Mouse (Mus musculus) forebrain, embryonic 11.5 days (tissue): Measurements from ENCODE around the gene Cwf19l1. TPM values are rescaled to one million over a fixed set of nuclear protein-coding genes. Genes with fewer than 3 reads are reported as not detected.

ENCODE experiments used
- ATAC-seq: fragments of 200-750 bp; cut with Nextera tagmentation; replicated peaks from 2 replicates; pipeline ENCODE4 v1.8.0; 2017; ENCODE audit warnings: moderate TSS enrichment; ENCODE audit not compliant: low FRiP score
- DNase-seq: peaks from one replicate; pipeline ENCODE4 v3.0.0-alpha.2; 2017; ENCODE audit warnings: low spot score
- H3K27ac ChIP-seq: fragments of 300-500 bp; sonication (generic); 2 replicates; pipeline ENCODE4 v1.5.1; 2014; ENCODE audit warnings: low read depth, low read length
- H3K27me3 ChIP-seq: fragments of 300-500 bp; sonication (generic); 2 replicates; pipeline ENCODE4 v1.6.1; 2014; ENCODE audit warnings: mild to moderate bottlenecking, low read length, mixed read lengths; ENCODE audit not compliant: control insufficient read depth, insufficient read depth
- H3K36me3 ChIP-seq: fragments of 300-500 bp; sonication (generic); 2 replicates; pipeline ENCODE4 v1.6.1; 2014; ENCODE audit warnings: mild to moderate bottlenecking, low read length, moderate library complexity, mixed read lengths; ENCODE audit not compliant: control insufficient read depth, insufficient read depth
- H3K4me1 ChIP-seq: fragments of 300-500 bp; sonication (generic); replicated peaks from 2 replicates; pipeline ENCODE4 v1.6.1; 2014; ENCODE audit warnings: low read length, mixed read lengths; ENCODE audit not compliant: control insufficient read depth, insufficient read depth
- H3K4me2 ChIP-seq: fragments of 300-500 bp; sonication (generic); 2 replicates; pipeline ENCODE4 v1.6.1; 2014; ENCODE audit warnings: low read depth, mild to moderate bottlenecking, low read length, moderate library complexity, mixed read lengths; ENCODE audit not compliant: severe bottlenecking
- H3K4me3 ChIP-seq: fragments of 300-500 bp; sonication (generic); 2 replicates; pipeline ENCODE4 v1.5.1; 2014; ENCODE audit warnings: low read depth, low read length
- H3K9ac ChIP-seq: fragments of 300-500 bp; sonication (generic); 2 replicates; pipeline ENCODE4 v1.6.1; 2014; ENCODE audit warnings: low read length
- H3K9me3 ChIP-seq: fragments of 300-500 bp; sonication (generic); 2 replicates; pipeline ENCODE4 v1.6.1; 2016; ENCODE audit warnings: low read length, mixed read lengths; ENCODE audit not compliant: control insufficient read depth
- WGBS: fragments of 180-500 bp; shearing (Covaris S2); extraction: QIAGEN DNeasy Blood & Tissue Kit; methylation state at CpG from one replicate; pipeline ENCODE4 v1.1.7; 2014; 5-methylcytosine and 5-hydroxymethylcytosine counted together
- polyA plus RNA-seq: library from polyadenylated mRNA; unstranded; fragments of >200 nt; fragmentation: Nextera tagmentation; extraction: Ambion mirVana; gene quantifications from 2 replicates; pipeline ENCODE4 v1.2.1, GENCODE M21; 2014

Gene Cwf19l1
- polyA plus RNA-seq, 1 experiment from 2014 or later = 47.9 TPM

DNA sequence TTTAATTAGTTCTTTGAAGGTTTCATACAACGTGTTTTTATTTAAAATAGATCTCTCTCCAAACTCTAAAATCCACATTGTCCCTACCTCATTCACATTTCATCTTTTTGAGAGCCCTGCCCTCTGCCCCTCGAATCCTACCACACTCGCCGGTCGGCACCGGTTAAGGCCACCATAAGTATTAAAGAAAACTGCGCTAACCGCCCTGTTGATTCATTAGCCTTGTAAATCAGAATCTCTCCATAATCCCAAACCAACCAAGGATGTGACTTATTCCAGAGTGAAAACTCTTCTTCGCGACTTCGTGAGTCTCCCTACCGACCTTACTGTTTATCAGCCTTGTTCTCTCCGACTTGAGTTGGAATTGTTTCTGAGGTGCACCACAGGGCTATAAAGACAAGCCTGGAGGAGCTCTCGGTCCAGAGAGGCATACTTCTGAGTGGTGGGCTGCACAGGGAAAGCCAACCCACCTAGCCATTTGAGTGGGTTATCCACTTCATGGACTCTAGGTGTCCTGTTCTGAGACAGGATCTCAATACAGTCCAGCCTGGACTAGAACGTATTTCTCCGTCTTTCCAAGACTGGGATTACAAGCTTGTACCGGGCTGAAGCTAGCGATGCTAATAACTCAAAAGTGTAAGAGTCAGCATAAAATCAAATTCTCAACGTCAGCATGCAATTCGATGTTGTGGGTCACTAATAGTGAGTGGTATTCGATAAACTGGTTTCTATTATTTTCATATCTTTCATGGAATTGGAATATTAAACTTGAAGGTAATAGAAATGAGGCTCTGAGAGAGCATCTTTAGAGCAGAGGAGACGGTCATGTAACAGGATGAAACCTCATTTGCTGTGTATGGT is 27.8 kb downstream of the Cwf19l1 start:
- ATAC-seq = peak; percentile 38; the same call in 1 of the 2 replicates
- Histone ChIP-seq H3K4me1 (peaks cover 6% of the 10 kb centered on the region), H3K4me2 (peak overlapping the region; percentile 88), H3K4me3 (peak overlapping the region; percentile 96), H3K27ac (no peak overlapping the region), H3K9me3 (no peaks in the 10 kb centered on the region), H3K9ac (peak overlapping the region; percentile 90), H3K27me3 (no peaks in the 10 kb centered on the region), H3K36me3 (peaks cover 3% of the 10 kb centered on the region)
- WGBS = 29% methylated on average over 22 of the region's 22 CpGs
- no peak for DNase-seq

- no peaks in the 10 kb centered on the region; the same call in 1 of the 2 replicates for H3K36me3 ChIP-seq
- 1% methylated on average over 65 of the region's 67 CpGs for WGBS
- no peaks in the 10 kb centered on the region for H3K27me3 ChIP-seq
- peak; percentile 98 for DNase-seq
- peak within 1 kb of the TSS; percentile 90 for H3K9ac ChIP-seq
- no peak within 1 kb of the TSS for H3K27ac ChIP-seq
- peak; percentile 98 for ATAC-seq
- peaks cover 6% of the 10 kb centered on the region for H3K4me1 ChIP-seq
- peak within 1 kb of the TSS; percentile 96 for H3K4me3 ChIP-seq
- H3K9me3 ChIP-seq = no peaks in the 10 kb centered on the region
- H3K4me2 ChIP-seq = peak within 1 kb of the TSS; percentile 88
Observed at GRCm38 (mm10) chr19:44106831-44107660, 28.6 kb downstream of the Cwf19l1 start, which contains the start of gene Chuk. Chuk (minus strand) TSS chr19:44107480.

DNA sequence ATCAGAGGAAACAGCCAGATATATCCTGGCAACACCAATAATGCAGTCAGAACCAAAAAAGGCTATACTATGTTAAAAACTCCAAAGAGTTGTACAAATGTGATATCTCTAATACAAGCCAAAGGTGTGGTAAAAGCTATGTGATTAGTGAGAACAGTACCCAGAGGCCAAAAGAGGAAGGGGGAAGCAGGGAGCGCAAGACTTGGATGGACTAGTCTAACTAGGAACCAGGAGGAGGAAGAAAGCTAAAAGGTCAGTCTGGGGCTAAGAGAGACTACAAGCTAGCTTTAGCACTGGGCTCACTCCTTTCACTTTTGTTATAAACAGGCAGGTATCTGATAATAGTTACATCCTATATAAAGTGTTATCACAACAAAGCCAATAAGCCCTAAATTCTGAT is 31.3 kb downstream of the Cwf19l1 start:
- no peaks in the 10 kb centered on the region for H3K27me3 ChIP-seq
- no peak for ATAC-seq
- 95% methylated on average over 1 of the region's 1 CpGs for WGBS

DNA sequence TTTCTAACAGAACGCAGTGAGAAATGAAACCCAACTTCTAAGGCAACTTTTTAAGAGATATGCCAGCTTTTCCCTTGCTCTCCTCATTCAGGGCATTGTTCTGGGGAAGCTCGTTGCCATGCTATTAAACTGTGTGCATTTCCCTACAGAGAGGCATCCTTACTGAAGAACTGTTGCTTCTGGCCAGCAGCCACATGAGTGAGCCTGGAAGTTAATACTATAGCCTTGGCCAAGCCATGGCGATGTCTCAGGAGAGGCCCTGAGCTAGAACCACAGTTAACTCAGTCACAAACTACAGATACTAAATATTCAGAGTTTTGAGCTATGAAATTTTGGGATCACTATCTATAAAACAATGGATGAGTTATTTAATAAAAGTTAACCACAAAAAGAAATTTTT is 32.7 kb downstream of the Cwf19l1 start:
- no peaks in the 10 kb centered on the region for H3K27me3 ChIP-seq
- H3K4me1 ChIP-seq = peaks cover 6% of the 10 kb centered on the region
- H3K36me3 ChIP-seq = no peaks in the 10 kb centered on the region; the same call in 1 of the 2 replicates
- DNase-seq = no peak
- no peak overlapping the region for H3K4me3 ChIP-seq
- H3K9ac ChIP-seq = no peak overlapping the region
- H3K27ac ChIP-seq = no peak overlapping the region
- H3K9me3 ChIP-seq = no peaks in the 10 kb centered on the region
- ATAC-seq = no peak
- WGBS = 94% methylated on average over 3 of the region's 3 CpGs
- H3K4me2 ChIP-seq = no peak overlapping the region

More for the DNA sequence above, 31.3 kb downstream of the Cwf19l1 start:
- Histone ChIP-seq H3K4me3 (no peak overlapping the region), H3K9ac (no peak overlapping the region), H3K9me3 (no peaks in the 10 kb centered on the region), H3K4me2 (no peak overlapping the region), H3K36me3 (no peaks in the 10 kb centered on the region), H3K4me1 (peaks cover 6% of the 10 kb centered on the region), H3K27ac (no peak overlapping the region)
- no peak for DNase-seq

DNA sequence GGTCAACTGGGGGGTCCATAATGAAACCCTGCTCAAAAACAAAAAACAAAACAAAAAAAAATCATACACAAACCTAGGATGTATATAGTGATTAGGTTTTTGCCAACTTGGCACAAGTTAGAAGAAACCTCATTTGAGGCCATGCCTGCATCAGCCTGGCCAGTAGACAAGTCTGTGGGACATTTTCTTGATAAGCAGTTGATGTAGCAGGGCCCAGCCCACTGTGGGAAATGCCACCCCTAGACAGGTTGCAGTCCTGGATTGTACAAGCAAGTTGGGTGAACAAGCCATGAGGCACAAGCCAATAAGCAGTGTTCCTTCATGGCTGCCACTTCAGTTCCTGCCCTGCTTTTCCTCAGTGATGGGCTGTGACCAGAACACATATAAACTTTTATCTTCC is 34.8 kb downstream of the Cwf19l1 start:
- no peak overlapping the region for H3K4me3 ChIP-seq
- H3K9me3 ChIP-seq = no peaks in the 10 kb centered on the region
- H3K36me3 ChIP-seq = peaks cover 7% of the 10 kb centered on the region
- ATAC-seq (no peak), DNase-seq (no peak)
- H3K27ac ChIP-seq = no peak overlapping the region
- no peak overlapping the region for H3K4me2 ChIP-seq
- H3K4me1 ChIP-seq = no peaks in the 10 kb centered on the region
- H3K27me3 ChIP-seq = no peaks in the 10 kb centered on the region
- no peak overlapping the region for H3K9ac ChIP-seq

DNA sequence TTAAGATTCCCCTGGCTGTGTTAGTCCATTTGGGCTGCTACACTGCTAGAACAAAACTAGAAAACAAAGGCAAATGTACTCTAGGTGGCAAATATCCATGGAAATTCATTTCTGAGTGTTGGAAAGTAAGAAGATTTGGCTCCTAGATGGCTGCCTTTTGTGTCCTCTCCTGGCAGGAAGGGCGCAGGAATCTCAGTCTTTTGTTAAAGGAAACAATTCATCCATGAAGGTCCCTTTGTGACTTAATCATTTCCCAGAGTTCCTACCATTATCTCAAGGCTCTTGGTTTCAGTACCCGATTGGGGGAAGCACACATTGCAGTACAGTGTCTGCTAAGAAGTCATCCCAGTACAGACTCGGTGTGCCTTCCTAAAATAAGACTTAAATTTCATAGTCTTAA is 49.4 kb downstream of the Cwf19l1 start:
- 24% methylated on average over 3 of the region's 3 CpGs for WGBS
- no peak overlapping the region for H3K27ac ChIP-seq
- H3K36me3 ChIP-seq = no peaks in the 10 kb centered on the region
- no peak overlapping the region for H3K4me3 ChIP-seq
- no peaks in the 10 kb centered on the region for H3K9me3 ChIP-seq
- H3K4me1 ChIP-seq = no peaks in the 10 kb centered on the region
- DNase-seq (no peak), ATAC-seq (no peak)
- H3K4me2 ChIP-seq = no peak overlapping the region
- no peaks in the 10 kb centered on the region for H3K27me3 ChIP-seq
- no peak overlapping the region for H3K9ac ChIP-seq

- DNase-seq = no peak
- no peak overlapping the region for H3K4me2 ChIP-seq
- H3K9ac ChIP-seq = no peak overlapping the region
- no peak for ATAC-seq
- 95% methylated on average over 2 of the region's 2 CpGs for WGBS
- H3K9me3 ChIP-seq = no peaks in the 10 kb centered on the region
- H3K4me3 ChIP-seq = no peak overlapping the region
- H3K4me1 ChIP-seq = no peaks in the 10 kb centered on the region
- H3K27me3 ChIP-seq = no peaks in the 10 kb centered on the region
- H3K27ac ChIP-seq = no peak overlapping the region
- no peaks in the 10 kb centered on the region; the same call in 1 of the 2 replicates for H3K36me3 ChIP-seq
Observed at GRCm38 (mm10) chr19:44080920-44081319, 54.8 kb downstream of the Cwf19l1 start.

- Histone ChIP-seq H3K4me3 (no peak overlapping the region), H3K27ac (no peak overlapping the region), H3K27me3 (no peaks in the 10 kb centered on the region), H3K9ac (no peak overlapping the region), H3K9me3 (no peaks in the 10 kb centered on the region), H3K4me1 (no peaks in the 10 kb centered on the region), H3K4me2 (no peak overlapping the region), H3K36me3 (no peaks in the 10 kb centered on the region; the same call in 1 of the 2 replicates)
- DNase-seq (no peak), ATAC-seq (no peak)
- 82% methylated on average over 2 of the region's 2 CpGs for WGBS
Observed at GRCm38 (mm10) chr19:44080023-44080422, 55.7 kb downstream of the Cwf19l1 start.
